In genomic region chr7:112390252-112390936, GRCm38 (mm10) we compare ENCODE assay signal across 10 mouse cellular contexts. TPM values are rescaled to one million over a fixed set of nuclear protein-coding genes. Genes with fewer than 3 reads are reported as not detected.
DNase-seq lines count a peak whose midpoint lies in the region; ATAC-seq and TF ChIP-seq lines count a peak whose summit lies in the region.
"Had no signal": no experiment of that assay in that cellular context is flagged by ENCODE, and none has a peak within 500 bp of the region (broad histone marks: within the 10 kb centered on the region; RNA-seq: fewer than 3 reads in every experiment).

No protein-coding gene starts in this region.

- TF ChIP-seq CTCF in hindbrain, postnatal 0 days (IDR thresholded peaks at IDR 0.05; ENCODE audit: low read depth), result no peak

- no peak for ATAC-seq in heart, embryonic 11.5 days (replicated peaks; ENCODE audit: insufficient number of reproducible peaks, low FRiP score, low TSS enrichment)
- peak; percentile 69 for ATAC-seq in embryonic facial prominence, embryonic 11.5 days (replicated peaks; ENCODE audit: insufficient number of reproducible peaks, low FRiP score, low TSS enrichment, low read depth)
- ATAC-seq in hindbrain, postnatal 0 days, result no peak
- no peak for ATAC-seq in midbrain, embryonic 11.5 days (ENCODE audit: low FRiP score)

- H3K4me3 ChIP-seq in heart, embryonic 11.5 days (ENCODE audit: low read depth, low read length), result no peak overlapping the region
- H3K4me3 ChIP-seq in embryonic facial prominence, embryonic 11.5 days (ENCODE audit: low read depth, low read length), result no peak overlapping the region
- no peak overlapping the region for H3K4me3 ChIP-seq in hindbrain, postnatal 0 days (ENCODE audit: low read length)
- H3K4me3 ChIP-seq in midbrain, embryonic 11.5 days (ENCODE audit: low read depth, low read length), result no peak overlapping the region

- no peaks in the 10 kb centered on the region for H3K9me3 ChIP-seq in heart, embryonic 11.5 days (replicated peaks; ENCODE audit: control insufficient read depth, low read length)
- H3K9me3 ChIP-seq in embryonic facial prominence, embryonic 11.5 days (replicated peaks; ENCODE audit: control insufficient read depth, low read length), result no peaks in the 10 kb centered on the region
- no peaks in the 10 kb centered on the region for H3K9me3 ChIP-seq in hindbrain, postnatal 0 days (ENCODE audit: low read length)
- no peaks in the 10 kb centered on the region for H3K9me3 ChIP-seq in midbrain, embryonic 11.5 days (ENCODE audit: control insufficient read depth, low read length)

- peaks cover 19% of the 10 kb centered on the region; the same call in 1 of the 2 replicates for H3K4me1 ChIP-seq in heart, embryonic 11.5 days (ENCODE audit: control insufficient read depth, insufficient read depth, low read length)
- H3K4me1 ChIP-seq in embryonic facial prominence, embryonic 11.5 days (ENCODE audit: control insufficient read depth, insufficient read depth, low read length), result peaks cover 9% of the 10 kb centered on the region
- H3K4me1 ChIP-seq in hindbrain, postnatal 0 days (ENCODE audit: insufficient read depth, low read length), result peaks cover 17% of the 10 kb centered on the region
- H3K4me1 ChIP-seq in midbrain, embryonic 11.5 days (ENCODE audit: control insufficient read depth, insufficient read depth, low read length), result peaks cover 17% of the 10 kb centered on the region; the same call in 1 of the 2 replicates

- H3K27ac ChIP-seq in heart, embryonic 11.5 days (ENCODE audit: low read depth, low read length), result peak overlapping the region; percentile 7; the same call in 1 of the 2 replicates
- peak overlapping the region; percentile 86 for H3K27ac ChIP-seq in embryonic facial prominence, embryonic 11.5 days (replicated peaks; ENCODE audit: low read depth, low read length)
- H3K27ac ChIP-seq in hindbrain, postnatal 0 days, result peak overlapping the region; percentile 26; the same call in 1 of the 2 replicates
- H3K27ac ChIP-seq in midbrain, embryonic 11.5 days (ENCODE audit: low read depth, low read length), result no peak overlapping the region
- H3K27ac ChIP-seq: macrophage had no signal

- H3K27me3 ChIP-seq in heart, embryonic 11.5 days (ENCODE audit: control insufficient read depth, insufficient read depth, low read length), result no peaks in the 10 kb centered on the region
- no peaks in the 10 kb centered on the region for H3K27me3 ChIP-seq in embryonic facial prominence, embryonic 11.5 days (ENCODE audit: control insufficient read depth, insufficient read depth, low read length)
- no peaks in the 10 kb centered on the region for H3K27me3 ChIP-seq in hindbrain, postnatal 0 days (ENCODE audit: insufficient read depth, low read length)
- H3K27me3 ChIP-seq in midbrain, embryonic 11.5 days (ENCODE audit: control insufficient read depth, insufficient read depth, low read length), result no peaks in the 10 kb centered on the region

- no peak overlapping the region for H3K9ac ChIP-seq in heart, embryonic 11.5 days (ENCODE audit: low read depth, low read length)
- H3K9ac ChIP-seq in embryonic facial prominence, embryonic 11.5 days (replicated peaks; ENCODE audit: low read length), result no peak overlapping the region
- no peak overlapping the region for H3K9ac ChIP-seq in hindbrain, postnatal 0 days (replicated peaks; ENCODE audit: low read length)
- no peak overlapping the region for H3K9ac ChIP-seq in midbrain, embryonic 11.5 days (ENCODE audit: low read length)

- no peak overlapping the region for H3K4me2 ChIP-seq in heart, embryonic 11.5 days
- peak overlapping the region; percentile 25 for H3K4me2 ChIP-seq in embryonic facial prominence, embryonic 11.5 days (ENCODE audit: low read depth, low read length)
- H3K4me2 ChIP-seq in hindbrain, postnatal 0 days (ENCODE audit: low read depth, low read length), result no peak overlapping the region
- no peak overlapping the region for H3K4me2 ChIP-seq in midbrain, embryonic 11.5 days

- no peak for DNase-seq in heart, postnatal 4 days
- DNase-seq in embryonic facial prominence, embryonic 11.5 days (ENCODE audit: low spot score), result peak; percentile 88
- peak; percentile 55 for DNase-seq in hindbrain, postnatal 0 days (ENCODE audit: low spot score)
- peak; percentile 81 for DNase-seq in midbrain, embryonic 11.5 days (ENCODE audit: low spot score, missing footprints)
- no peak for DNase-seq in gastrocnemius, postnatal 10 days
- no peak for DNase-seq in ovary, postnatal 14 days (ENCODE audit: low spot score)
- no peak for DNase-seq in cerebellum, adult 11 months
- DNase-seq: adrenal gland, postnatal 14 days had no signal

- WGBS in heart, embryonic 11.5 days (ENCODE audit: insufficient replicate concordance), result 44% methylated on average over 11 of the region's 11 CpGs
- WGBS in embryonic facial prominence, embryonic 11.5 days, result 25% methylated on average over 11 of the region's 11 CpGs
- WGBS in hindbrain, postnatal 0 days, result 21% methylated on average over 11 of the region's 11 CpGs
- 44% methylated on average over 11 of the region's 11 CpGs for WGBS in midbrain, embryonic 11.5 days

- H3K36me3 ChIP-seq in heart, embryonic 11.5 days (ENCODE audit: control insufficient read depth, insufficient read depth, low read length), result no peaks in the 10 kb centered on the region
- no peaks in the 10 kb centered on the region for H3K36me3 ChIP-seq in embryonic facial prominence, embryonic 11.5 days (replicated peaks; ENCODE audit: control insufficient read depth, insufficient read depth, low read depth, low read length)
- no peaks in the 10 kb centered on the region for H3K36me3 ChIP-seq in hindbrain, postnatal 0 days (ENCODE audit: insufficient read depth, low read length)
- no peaks in the 10 kb centered on the region for H3K36me3 ChIP-seq in midbrain, embryonic 11.5 days (ENCODE audit: control insufficient read depth, insufficient read depth, low read length)

RNA-seq across cellular contexts. Expression of gene Parva, which starts 36.9 kb away (rescaled TPM):
- polyA plus RNA-seq in heart, embryonic 11.5 days (2014; fragmentation: Nextera tagmentation; extraction: Ambion mirVana), result 83.3 and 93.3 TPM in 2 replicates
- 100 to 1,000 TPM; 115 to 118 TPM for total RNA-seq in heart, postnatal 4 days (2021)
- 72.6 and 77.2 TPM in 2 replicates for polyA plus RNA-seq in embryonic facial prominence, embryonic 11.5 days (2014; fragmentation: Nextera tagmentation; extraction: Ambion mirVana)
- total RNA-seq in hindbrain, postnatal 0 days (2014; rRNA removed), result 34.0 and 35.9 TPM in 2 replicates
- 26.3 and 28.8 TPM in 2 replicates for polyA plus RNA-seq in hindbrain, postnatal 0 days (2015; fragmentation: Nextera tagmentation; extraction: Ambion mirVana)
- polyA plus RNA-seq in midbrain, embryonic 11.5 days (2014; fragmentation: Nextera tagmentation; extraction: Ambion mirVana), result 50.0 and 50.2 TPM in 2 replicates
- 10 to 100 TPM; 49.1 to 53.7 TPM for total RNA-seq in gastrocnemius, postnatal 10 days (2021)

Comparison
In these comparisons a context has a peak if more than half of its experiments do, and no peak if none do; other contexts are left out.
1. DNase-seq: peak in embryonic facial prominence, embryonic 11.5 days (single experiment), hindbrain, postnatal 0 days (single experiment) and midbrain, embryonic 11.5 days (single experiment); none in heart, postnatal 4 days (single experiment), gastrocnemius, postnatal 10 days (single experiment), ovary, postnatal 14 days (single experiment) and cerebellum, adult 11 months (single experiment).